Mouse (Mus musculus): Measurements from ENCODE around the gene Adck2.

The Adck2 gene

GRCm38 (mm10) chr6:39557723-39558261 lies 15.9 kb upstream of the Adck2 start, which contains the start of gene Dennd2a:
Gene Dennd2a (minus strand): TSS chr6:39557867.
- peak; percentile 93 for DNase-seq (ENCODE audit: inconsistent ontology term)

- peak; percentile 48 for DNase-seq (ENCODE audit: inconsistent ontology term)
Measured at GRCm38 (mm10) chr6:39559276-39559939, 14.3 kb upstream of the Adck2 start.

- DNase-seq (ENCODE audit: inconsistent ontology term) = peak; percentile 87
Measured at GRCm38 (mm10) chr6:39562166-39563015, 11.3 kb upstream of the Adck2 start.

- DNase-seq (ENCODE audit: inconsistent ontology term) = peak; percentile 49
Measured at GRCm38 (mm10) chr6:39567528-39567927, 6.1 kb upstream of the Adck2 start.

GRCm38 (mm10) chr6:39570426-39570825 lies 3.2 kb upstream of the Adck2 start:
- no peak for DNase-seq (ENCODE audit: inconsistent ontology term)

GRCm38 (mm10) chr6:39574555-39574869 lies 839 bp downstream of the Adck2 start:
- no peak for DNase-seq (ENCODE audit: inconsistent ontology term)

GRCm38 (mm10) chr6:39574951-39575350 lies 1.3 kb downstream of the Adck2 start:
- DNase-seq (ENCODE audit: inconsistent ontology term) = no peak

- no peak for DNase-seq (ENCODE audit: inconsistent ontology term)
Measured at GRCm38 (mm10) chr6:39579552-39579951, 5.9 kb downstream of the Adck2 start.

GRCm38 (mm10) chr6:39580558-39580957 lies 6.9 kb downstream of the Adck2 start:
- no peak for DNase-seq (ENCODE audit: inconsistent ontology term)

GRCm38 (mm10) chr6:39581087-39581784 lies 7.6 kb downstream of the Adck2 start:
- no peak for DNase-seq (ENCODE audit: inconsistent ontology term)

GRCm38 (mm10) chr6:39585517-39585916 lies 11.8 kb downstream of the Adck2 start, which contains the start of gene Gm42420:
Gene Gm42420 (plus strand): TSS chr6:39585753.
- DNase-seq (ENCODE audit: inconsistent ontology term) = no peak

- no peak for DNase-seq (ENCODE audit: inconsistent ontology term)
Measured at GRCm38 (mm10) chr6:39591481-39591880, 17.8 kb downstream of the Adck2 start.

GRCm38 (mm10) chr6:39592401-39593214 lies 18.9 kb downstream of the Adck2 start, which contains the start of gene Ndufb2:
Gene Ndufb2 (plus strand): TSS chr6:39592574.
- peak; percentile 97 for DNase-seq (ENCODE audit: inconsistent ontology term)

GRCm38 (mm10) chr6:39600851-39601250 lies 27.2 kb downstream of the Adck2 start:
- no peak for DNase-seq (ENCODE audit: inconsistent ontology term)

- DNase-seq (ENCODE audit: inconsistent ontology term) = no peak
Measured at GRCm38 (mm10) chr6:39601828-39602227, 28.2 kb downstream of the Adck2 start.

- DNase-seq (ENCODE audit: inconsistent ontology term) = no peak
Measured at GRCm38 (mm10) chr6:39604565-39604964, 30.9 kb downstream of the Adck2 start.

- no peak for DNase-seq (ENCODE audit: inconsistent ontology term)
Measured at GRCm38 (mm10) chr6:39606056-39606455, 32.4 kb downstream of the Adck2 start.

- no peak for DNase-seq (ENCODE audit: inconsistent ontology term)
Measured at GRCm38 (mm10) chr6:39606862-39607261, 33.2 kb downstream of the Adck2 start.

- no peak for DNase-seq (ENCODE audit: inconsistent ontology term)
Measured at GRCm38 (mm10) chr6:39607365-39607764, 33.7 kb downstream of the Adck2 start.

- no peak for DNase-seq (ENCODE audit: inconsistent ontology term)
Measured at GRCm38 (mm10) chr6:39610207-39610606, 36.5 kb downstream of the Adck2 start.

GRCm38 (mm10) chr6:39611296-39611695 lies 37.6 kb downstream of the Adck2 start:
- no peak for DNase-seq (ENCODE audit: inconsistent ontology term)

All from Muller cell, postnatal 12 days (primary cell).